Mouse (Mus musculus) small intestine, adult 2 months (tissue): Measurements from ENCODE around the gene Ube2i. TPM values are rescaled to one million over a fixed set of nuclear protein-coding genes. Genes with fewer than 3 reads are reported as not detected.
"Not testable (repeated sequence)": the region's sequence is repeated elsewhere in the genome, so short reads cannot be mapped to it uniquely, and the experiment has no call there.

Experiments used
- H3K27ac ChIP-seq: fragments of 200-500 bp; 2 replicates; pipeline ENCODE4 v1.5.1; 2012; ENCODE audit warnings: low read depth, low read length, control low read depth, inconsistent platforms; ENCODE audit not compliant: insufficient read depth
- H3K27me3 ChIP-seq: fragments of 200-500 bp; 2 replicates; pipeline ENCODE4 v1.6.1; 2012; ENCODE audit warnings: mild to moderate bottlenecking, moderate library complexity, low read length, inconsistent platforms; ENCODE audit not compliant: control insufficient read depth, insufficient read depth
- H3K36me3 ChIP-seq: fragments of 200-500 bp; 2 replicates; pipeline ENCODE4 v1.6.1; 2012; ENCODE audit warnings: mild to moderate bottlenecking, low read length, control low read depth, inconsistent platforms; ENCODE audit not compliant: control insufficient read depth, insufficient read depth
- H3K4me1 ChIP-seq: fragments of 200-500 bp; 2 replicates; pipeline ENCODE4 v1.6.1; 2012; ENCODE audit warnings: low read length, inconsistent platforms, mixed read lengths; ENCODE audit not compliant: control insufficient read depth, insufficient read depth, insufficient read length
- H3K4me3 ChIP-seq: fragments of 200-500 bp; 2 replicates; pipeline ENCODE4 v1.5.1; 2012; ENCODE audit warnings: low read depth, mild to moderate bottlenecking, control low read depth, inconsistent platforms, low read length, moderate library complexity
- CTCF ChIP-seq: fragments of 200-500 bp; IDR thresholded peaks from 2 replicates; pipeline ENCODE4 v1.5.1; 2012; ENCODE audit warnings: low read depth, mild to moderate bottlenecking, control low read depth, inconsistent platforms, low read length, moderate library complexity, mixed read lengths; ENCODE audit not compliant: insufficient replicate concordance, insufficient read length; ENCODE audit errors: extremely low read depth
- POLR2A ChIP-seq: fragments of 200-500 bp; IDR thresholded peaks from 2 replicates; pipeline ENCODE4 v1.6.1; 2012; ENCODE audit warnings: low read depth, mild to moderate bottlenecking, control low read depth, inconsistent platforms, low read length, moderate library complexity
- WGBS: fragments of 180-500 bp; shearing (Covaris S2); methylation state at CpG from one replicate; pipeline ENCODE4 v1.1.7; 2018; 5-methylcytosine and 5-hydroxymethylcytosine counted together
- polyA plus RNA-seq: library from polyadenylated mRNA; depleted of rRNA; stranded (reverse); fragments of >200 nt; gene quantifications from 2 replicates; pipeline ENCODE4 v1.2.3, GENCODE M21; 2012

Ube2i gene
- polyA plus RNA-seq, 1 experiment: 50.8 TPM

- Histone ChIP-seq H3K4me1 (no peaks in the 10 kb centered on the region), H3K27me3 (no peaks in the 10 kb centered on the region), H3K36me3 (peaks cover 8% of the 10 kb centered on the region; the same call in 1 of the 2 replicates), H3K4me3 (no peak overlapping the region), H3K27ac (no peak overlapping the region)
- 90% methylated on average over 11 of the region's 11 CpGs for WGBS
- TF ChIP-seq POLR2A (no peak), CTCF (no peak)
Measured at GRCm38 (mm10) chr17:25243131-25243780, 31.2 kb downstream of the Ube2i start.

- Histone ChIP-seq H3K36me3 (peaks cover 14% of the 10 kb centered on the region), H3K27me3 (no peaks in the 10 kb centered on the region), H3K4me3 (peak within 1 kb of the TSS; percentile 97), H3K4me1 (no peaks in the 10 kb centered on the region), H3K27ac (peak within 1 kb of the TSS; percentile 42)
- TF ChIP-seq POLR2A (peak; percentile 47; the same call in 1 of the 2 replicates), CTCF (no peak)
- 1% methylated on average over 79 of the region's 80 CpGs for WGBS
Measured at GRCm38 (mm10) chr17:25239695-25240636, 34.5 kb downstream of the Ube2i start, which contains the start of the genes Gnptg and Tsr3. Gene Gnptg (minus strand): TSS chr17:25240124. Gene Tsr3 (plus strand): TSS chr17:25240170.

- H3K4me3 ChIP-seq: no peak overlapping the region
- peaks cover 20% of the 10 kb centered on the region for H3K36me3 ChIP-seq
- H3K27me3 ChIP-seq: no peaks in the 10 kb centered on the region
- no peaks in the 10 kb centered on the region for H3K4me1 ChIP-seq
- TF ChIP-seq CTCF: no peak
- TF ChIP-seq POLR2A: no peak
- WGBS: 84% methylated on average over 9 of the region's 9 CpGs
- no peak overlapping the region for H3K27ac ChIP-seq
Measured at GRCm38 (mm10) chr17:25235635-25236034, 38.8 kb downstream of the Ube2i start.

DNA sequence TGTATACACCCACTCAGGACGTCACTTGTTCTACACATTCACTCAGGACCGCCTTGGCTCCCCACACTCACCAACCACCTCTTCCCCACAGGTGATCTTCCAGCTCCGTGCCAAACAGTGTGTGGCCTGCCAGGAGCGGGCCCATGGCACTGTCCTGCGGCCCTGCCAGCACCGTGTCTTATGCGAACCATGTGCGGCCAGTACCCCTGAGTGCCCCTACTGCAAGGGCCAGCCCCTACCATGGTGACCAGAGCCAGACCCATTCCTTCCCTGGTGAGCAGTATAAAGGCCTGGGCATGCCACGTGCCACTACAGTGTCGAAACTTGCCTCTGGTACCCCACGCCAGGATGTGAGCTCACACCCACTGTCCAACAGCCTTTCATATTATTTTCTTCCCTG, 42.8 kb downstream of the Ube2i start:
- H3K4me1 ChIP-seq, H3K4me3 ChIP-seq, H3K27me3 ChIP-seq, H3K27ac ChIP-seq: not testable (repeated sequence)
- 97% methylated on average over 7 of the region's 11 CpGs for WGBS
- H3K36me3 ChIP-seq: peaks cover 29% of the 10 kb centered on the region

DNA sequence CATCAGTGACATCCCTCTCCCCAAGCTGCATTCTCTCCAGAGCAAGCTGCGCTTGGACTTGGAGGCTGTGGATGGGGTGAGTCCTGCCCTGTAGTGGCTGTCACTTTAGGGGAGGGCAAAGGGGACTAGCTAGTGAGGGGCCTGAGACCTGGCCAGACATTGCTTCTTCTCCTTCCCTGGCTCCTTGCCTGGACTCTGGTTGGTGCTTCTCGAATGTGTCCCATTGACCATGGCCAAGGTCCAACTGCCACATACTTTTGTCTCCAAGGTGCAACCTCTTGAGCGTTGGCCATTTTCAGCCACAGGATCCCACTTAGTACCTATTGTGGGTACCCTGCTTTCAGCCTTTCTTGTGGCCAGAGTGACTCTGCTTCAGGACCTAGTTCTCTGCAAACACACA, 43.7 kb downstream of the Ube2i start:
- no peaks in the 10 kb centered on the region for H3K4me1 ChIP-seq
- WGBS: 70% methylated on average over 3 of the region's 3 CpGs
- no peaks in the 10 kb centered on the region for H3K27me3 ChIP-seq
- 0 out of 2 replicates have a peak overlapping the region, but pooled peaks have one; percentile 3 for H3K4me3 ChIP-seq
- TF ChIP-seq POLR2A (no peak), CTCF (no peak)
- H3K36me3 ChIP-seq: peaks cover 28% of the 10 kb centered on the region
- H3K27ac ChIP-seq: no peak overlapping the region

- not testable (repeated sequence) for H3K4me1 ChIP-seq, H3K27me3 ChIP-seq, H3K27ac ChIP-seq
- 58% methylated on average over 17 of the region's 17 CpGs for WGBS
- 0 out of 2 replicates have a peak overlapping the region, but pooled peaks have one; percentile 3 for H3K4me3 ChIP-seq
- peaks cover 25% of the 10 kb centered on the region for H3K36me3 ChIP-seq
Measured at GRCm38 (mm10) chr17:25230014-25230655, 44.3 kb downstream of the Ube2i start.

DNA sequence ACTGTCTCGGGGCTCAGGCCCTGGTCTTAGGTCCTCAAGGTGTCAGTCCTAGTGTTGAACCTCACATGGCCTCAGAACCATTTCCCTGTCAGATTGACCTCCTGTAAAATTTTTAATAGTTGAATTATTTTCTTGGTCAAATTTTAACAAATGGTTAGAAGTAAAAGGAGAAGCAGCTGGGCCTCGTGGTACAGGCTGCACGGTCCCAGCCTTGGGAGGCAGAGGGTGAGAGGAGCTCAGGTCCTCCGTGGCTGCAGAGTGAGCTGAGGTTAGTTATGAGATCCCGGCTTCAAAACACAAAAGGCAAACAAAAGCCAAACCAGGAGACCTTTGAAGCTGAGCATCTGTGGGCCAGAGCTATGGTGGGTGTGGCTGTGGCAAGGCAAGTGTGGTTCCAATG, 46.4 kb downstream of the Ube2i start:
- 72% methylated on average over 5 of the region's 5 CpGs for WGBS
- no peaks in the 10 kb centered on the region for H3K27me3 ChIP-seq
- H3K4me1 ChIP-seq: peaks cover 2% of the 10 kb centered on the region; the same call in 1 of the 2 replicates
- H3K4me3 ChIP-seq: no peak overlapping the region
- H3K36me3 ChIP-seq: peaks cover 17% of the 10 kb centered on the region
- no peak for TF ChIP-seq CTCF
- TF ChIP-seq POLR2A: no peak
- no peak overlapping the region; the same call in 1 of the 2 replicates for H3K27ac ChIP-seq
